Mouse (Mus musculus) splenic B cell, adult 2 months (primary cell): ENCODE data around the gene Alkbh3.

Experiments used
- DNase-seq: peaks from one replicate; pipeline ENCODE4 v3.0.0-alpha.2; 2011; ENCODE audit warnings: low read depth, low spot score
- H3K27me3 ChIP-seq: 2 replicates; pipeline ENCODE4 v1.6.1; 2012; ENCODE audit warnings: mild to moderate bottlenecking, low read length, moderate library complexity, mixed read lengths; ENCODE audit not compliant: control insufficient read depth, poor library complexity, insufficient read depth, severe bottlenecking
- H3K36me3 ChIP-seq: 2 replicates; pipeline ENCODE4 v1.6.1; 2012; ENCODE audit warnings: mild to moderate bottlenecking, low read length, moderate library complexity, mixed read lengths; ENCODE audit not compliant: control insufficient read depth, poor library complexity, insufficient read depth, severe bottlenecking

Gene Alkbh3

DNA sequence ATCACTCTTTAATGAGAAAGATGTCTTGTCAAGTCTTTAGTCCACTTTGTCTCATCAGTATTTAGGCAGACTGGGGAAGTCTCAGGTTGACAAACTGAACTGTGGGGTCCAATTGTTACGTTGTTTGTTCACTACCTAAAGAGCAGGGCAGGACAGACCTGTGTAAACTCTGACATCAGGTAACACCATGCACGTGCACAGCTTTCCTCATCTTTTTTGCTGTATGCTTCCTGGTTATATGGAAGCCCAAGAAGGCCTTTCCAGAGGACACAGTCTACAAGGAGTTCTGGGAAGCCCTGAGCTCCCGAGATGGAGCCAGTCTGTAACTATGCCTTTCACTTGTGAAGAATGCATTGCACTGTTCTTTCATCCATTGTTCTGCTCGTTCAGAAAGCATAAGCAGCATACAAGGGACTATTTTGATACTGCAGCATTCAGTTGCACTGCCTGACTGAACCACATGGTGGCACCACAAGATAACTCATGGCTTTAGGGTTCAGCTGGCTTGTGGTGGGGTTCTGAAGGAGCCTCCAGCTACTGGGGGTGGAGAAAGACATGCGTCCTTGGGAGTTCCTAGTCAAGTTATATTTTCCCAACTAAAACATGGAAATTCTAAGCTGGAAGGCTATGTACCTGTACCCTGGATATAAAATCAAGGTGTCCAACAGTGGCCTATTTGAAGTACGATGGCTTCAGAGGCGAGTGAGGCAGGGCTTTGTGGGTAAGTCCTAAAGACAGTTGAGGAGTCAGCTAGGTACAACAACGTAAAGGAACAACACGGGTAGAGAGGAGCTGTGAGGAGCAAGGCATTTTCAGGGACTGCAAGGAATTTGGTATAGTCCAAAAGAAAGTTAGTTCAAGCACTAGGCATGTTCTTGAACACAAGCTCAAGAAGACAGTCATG is 25.1 kb upstream of the Alkbh3 start:
- Histone ChIP-seq H3K27me3 (no peaks in the 10 kb centered on the region), H3K36me3 (peaks cover 3% of the 10 kb centered on the region; the same call in 1 of the 2 replicates)
- peak; percentile 65 for DNase-seq

DNA sequence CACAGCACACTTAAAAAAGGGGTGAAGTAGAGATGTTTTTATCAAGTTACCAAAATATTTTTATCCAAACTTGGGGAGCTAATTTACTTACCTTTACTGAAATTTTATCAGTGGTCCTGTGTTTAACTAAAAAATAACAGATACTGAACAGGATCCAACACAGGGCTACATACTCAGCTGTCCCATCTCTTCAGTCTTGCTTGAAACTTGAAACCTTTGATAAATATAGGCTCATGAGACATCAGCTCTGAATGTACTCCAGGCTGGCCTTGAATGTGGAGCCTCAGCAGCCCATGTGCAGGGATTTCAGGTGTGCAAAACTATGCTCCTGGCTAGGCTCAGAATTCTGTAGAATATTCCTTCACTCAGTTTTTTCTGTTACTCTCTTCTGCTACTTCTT is 20.0 kb upstream of the Alkbh3 start:
- no peak for DNase-seq
- Histone ChIP-seq H3K36me3 (peaks cover 3% of the 10 kb centered on the region; the same call in 1 of the 2 replicates), H3K27me3 (no peaks in the 10 kb centered on the region)

DNA sequence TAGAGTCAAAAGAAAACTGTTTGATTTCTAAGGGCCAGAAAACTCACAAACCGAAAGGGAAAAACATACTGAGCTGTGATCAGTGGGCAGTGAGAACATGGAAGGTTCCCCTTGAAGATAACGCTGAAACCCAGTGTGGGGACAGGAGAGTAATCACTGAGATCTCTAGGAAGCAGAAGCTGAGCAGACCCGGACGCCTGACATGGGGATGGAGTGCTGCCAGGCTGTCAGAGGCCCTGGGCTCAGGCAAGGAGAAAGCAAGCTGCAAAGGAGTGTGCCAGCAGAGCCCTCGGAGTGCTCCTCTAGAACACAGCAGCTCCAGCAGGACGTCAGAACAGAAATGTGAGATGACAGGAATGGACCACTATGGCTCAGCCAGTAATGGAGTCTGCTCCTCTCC is 14.0 kb upstream of the Alkbh3 start:
- no peaks in the 10 kb centered on the region; the same call in 1 of the 2 replicates for H3K27me3 ChIP-seq
- DNase-seq, result no peak

DNA sequence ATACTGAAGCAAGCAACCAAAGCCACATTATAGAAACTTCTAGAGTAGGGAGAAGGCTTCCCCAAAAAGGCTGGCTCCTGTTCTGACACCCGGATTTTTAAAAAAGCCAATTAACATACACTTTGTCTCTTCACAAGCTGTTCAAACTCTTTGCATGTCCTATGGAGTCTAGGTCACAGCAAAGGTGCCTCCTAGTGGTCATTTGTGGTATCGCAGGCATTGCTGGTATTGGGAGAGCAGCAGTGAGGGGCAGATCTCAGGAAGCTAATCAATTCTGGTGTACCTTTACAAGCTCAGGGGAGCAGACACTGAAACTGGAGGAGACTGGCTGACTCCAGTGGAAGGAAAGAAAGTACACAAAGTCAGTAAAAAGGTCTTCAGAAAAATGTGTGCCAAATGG is 8.3 kb downstream of the Alkbh3 start:
- DNase-seq, result peak; percentile 85
- peaks cover 19% of the 10 kb centered on the region for H3K36me3 ChIP-seq
- no peaks in the 10 kb centered on the region for H3K27me3 ChIP-seq

More for the DNA sequence above, 14.0 kb upstream of the Alkbh3 start:
- H3K36me3 ChIP-seq, result no peaks in the 10 kb centered on the region

DNA sequence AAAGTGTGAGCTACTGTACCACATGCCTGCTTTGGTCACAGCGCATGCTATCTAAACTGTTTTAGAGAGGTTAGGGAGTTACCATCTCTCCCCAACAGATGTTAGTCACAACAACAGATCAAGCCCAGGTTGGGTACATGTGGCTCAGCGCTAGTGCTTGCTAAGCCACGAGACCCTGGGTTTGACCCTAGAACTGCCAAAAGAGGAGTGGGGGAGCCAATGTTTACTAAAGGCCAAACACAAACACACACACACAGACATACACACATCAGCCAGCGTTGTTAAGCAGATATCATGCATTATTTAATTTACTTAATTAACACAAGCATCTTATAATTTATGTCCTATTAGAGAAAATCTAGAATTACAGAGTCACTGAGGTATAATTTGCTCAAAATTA is 8.7 kb downstream of the Alkbh3 start:
- Histone ChIP-seq H3K36me3 (peaks cover 19% of the 10 kb centered on the region), H3K27me3 (no peaks in the 10 kb centered on the region)
- no peak for DNase-seq

DNA sequence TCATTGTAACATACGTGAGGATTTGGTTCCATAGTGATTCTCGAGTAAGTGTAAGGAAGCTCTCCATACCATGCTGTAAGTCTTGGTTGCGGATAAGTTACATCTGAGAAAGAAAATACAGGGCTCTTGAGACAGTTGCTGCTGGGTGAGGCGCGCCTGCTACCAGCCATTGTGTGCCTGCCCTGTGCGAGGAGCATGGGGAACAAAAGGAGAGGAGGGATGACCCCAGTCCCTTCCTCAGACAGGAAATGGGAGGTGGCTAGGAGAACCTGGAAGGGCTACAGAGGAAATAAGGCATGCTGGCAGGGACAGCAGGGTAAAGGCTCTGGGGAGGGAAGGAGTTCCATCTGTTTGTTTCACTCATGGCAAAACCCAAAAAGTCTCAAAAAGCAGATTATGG is 9.2 kb downstream of the Alkbh3 start:
- peaks cover 15% of the 10 kb centered on the region for H3K36me3 ChIP-seq
- no peaks in the 10 kb centered on the region for H3K27me3 ChIP-seq
- DNase-seq, result no peak

DNA sequence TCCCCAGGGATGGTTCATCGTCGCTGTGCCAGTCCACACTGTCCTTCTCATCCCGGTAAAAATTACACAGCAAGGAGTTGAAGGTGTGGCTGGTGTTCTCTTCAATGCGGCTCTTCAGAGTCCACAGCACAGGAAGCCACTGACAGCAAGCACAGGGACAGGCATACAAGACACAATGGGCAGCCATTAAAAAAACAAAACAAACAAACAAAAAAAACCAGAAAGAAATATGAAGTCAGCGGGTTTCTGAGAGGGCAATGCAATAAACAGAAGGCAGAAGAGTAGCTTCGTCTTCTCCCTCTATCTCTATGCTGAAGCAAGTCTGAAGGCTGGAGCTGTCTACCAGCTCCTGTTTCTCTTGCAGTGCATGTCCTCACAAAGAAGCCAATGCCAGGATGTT is 14.4 kb downstream of the Alkbh3 start, which contains the start of gene Gm27027:
Gene Gm27027, minus strand, starts transcription at position 101 of the 400 bp plus-strand sequence.
- Histone ChIP-seq H3K36me3 (peaks cover 15% of the 10 kb centered on the region; the same call in 1 of the 2 replicates), H3K27me3 (no peaks in the 10 kb centered on the region)
- no peak for DNase-seq

DNA sequence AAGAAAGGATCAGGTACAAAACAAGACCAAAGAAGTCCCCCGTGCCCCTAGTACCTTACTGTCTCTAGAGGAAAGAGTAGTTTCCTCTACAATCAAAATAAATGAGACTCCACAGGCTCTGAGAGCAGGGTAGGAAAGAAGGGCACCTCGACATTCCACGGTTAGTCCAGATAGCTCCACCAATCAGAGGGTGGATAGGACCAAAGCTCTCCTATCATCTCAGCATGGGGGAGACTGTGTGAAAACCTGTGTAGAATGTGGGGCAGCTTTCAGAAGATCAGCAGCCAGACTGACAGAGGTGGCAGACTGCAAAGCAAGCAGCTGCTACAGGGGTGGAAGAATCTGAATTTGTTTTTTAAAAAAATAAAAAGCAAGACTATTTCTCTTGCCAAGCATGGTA is 17.8 kb downstream of the Alkbh3 start:
- H3K36me3 ChIP-seq, result peaks cover 13% of the 10 kb centered on the region; the same call in 1 of the 2 replicates
- DNase-seq, result no peak

DNA sequence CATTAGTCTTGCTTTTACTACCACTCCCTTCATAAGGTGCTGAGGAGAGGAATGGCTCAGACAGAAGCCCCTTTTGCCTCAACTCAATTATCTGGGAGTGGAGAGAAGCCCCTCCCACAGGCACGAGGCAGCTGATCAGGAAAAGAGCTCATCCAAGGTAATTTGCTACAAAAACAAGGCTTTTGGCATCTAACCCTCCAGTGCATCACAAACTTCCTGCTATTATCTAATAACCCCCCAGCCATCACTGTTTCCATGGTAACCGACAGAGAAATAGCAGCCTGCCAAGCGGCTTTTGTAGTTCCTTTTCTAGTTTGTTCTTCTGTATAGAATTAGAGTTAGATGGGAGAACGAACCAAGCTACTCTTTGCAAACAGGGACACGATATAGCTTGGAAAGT is 18.3 kb downstream of the Alkbh3 start:
- peaks cover 13% of the 10 kb centered on the region; the same call in 1 of the 2 replicates for H3K36me3 ChIP-seq
- no peak for DNase-seq
- H3K27me3 ChIP-seq, result no peaks in the 10 kb centered on the region

More for the DNA sequence above, 17.8 kb downstream of the Alkbh3 start:
- no peaks in the 10 kb centered on the region for H3K27me3 ChIP-seq

DNA sequence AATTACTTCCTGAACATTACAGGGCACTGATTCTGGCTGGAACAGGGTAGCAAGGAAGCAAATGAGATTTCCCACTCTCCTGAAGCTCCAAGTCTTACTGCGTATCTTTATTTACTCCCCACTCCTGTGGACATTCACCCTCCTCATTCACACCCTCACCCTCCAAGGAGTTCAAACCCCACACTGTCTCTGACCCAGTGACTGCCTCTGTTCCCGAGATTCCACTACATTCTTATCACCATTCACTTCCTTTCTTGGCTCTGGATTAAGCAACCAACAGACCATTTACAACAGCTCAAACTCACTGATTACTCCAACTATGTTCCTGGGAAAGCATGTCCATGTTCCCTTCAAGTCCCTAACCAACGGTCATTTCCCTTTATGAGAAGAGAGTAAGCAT is 19.3 kb downstream of the Alkbh3 start:
- no peak for DNase-seq
- no peaks in the 10 kb centered on the region for H3K27me3 ChIP-seq

DNA sequence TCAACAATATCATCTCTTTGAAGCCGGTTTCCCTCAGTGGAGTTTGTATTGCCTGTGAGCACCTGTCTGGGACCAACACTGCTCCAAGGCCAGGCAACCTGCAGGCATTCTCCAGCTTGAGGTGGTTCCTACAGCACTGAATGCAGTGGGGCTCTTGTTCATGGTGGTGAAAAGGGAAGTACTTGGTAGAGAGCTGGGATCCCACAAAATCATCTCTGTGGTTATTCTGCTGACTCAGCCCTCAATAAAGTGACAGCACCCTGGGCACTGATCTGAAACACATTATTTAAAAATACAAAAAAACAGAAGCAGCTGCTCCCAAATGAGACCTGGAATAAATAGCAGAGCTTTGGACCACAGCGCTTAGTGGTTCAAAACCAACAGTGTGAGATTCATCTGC is 22.2 kb downstream of the Alkbh3 start:
- no peak for DNase-seq
- no peaks in the 10 kb centered on the region for H3K27me3 ChIP-seq
- H3K36me3 ChIP-seq, result peaks cover 6% of the 10 kb centered on the region; the same call in 1 of the 2 replicates

More for the DNA sequence above, 19.3 kb downstream of the Alkbh3 start:
- H3K36me3 ChIP-seq, result peaks cover 13% of the 10 kb centered on the region; the same call in 1 of the 2 replicates

DNA sequence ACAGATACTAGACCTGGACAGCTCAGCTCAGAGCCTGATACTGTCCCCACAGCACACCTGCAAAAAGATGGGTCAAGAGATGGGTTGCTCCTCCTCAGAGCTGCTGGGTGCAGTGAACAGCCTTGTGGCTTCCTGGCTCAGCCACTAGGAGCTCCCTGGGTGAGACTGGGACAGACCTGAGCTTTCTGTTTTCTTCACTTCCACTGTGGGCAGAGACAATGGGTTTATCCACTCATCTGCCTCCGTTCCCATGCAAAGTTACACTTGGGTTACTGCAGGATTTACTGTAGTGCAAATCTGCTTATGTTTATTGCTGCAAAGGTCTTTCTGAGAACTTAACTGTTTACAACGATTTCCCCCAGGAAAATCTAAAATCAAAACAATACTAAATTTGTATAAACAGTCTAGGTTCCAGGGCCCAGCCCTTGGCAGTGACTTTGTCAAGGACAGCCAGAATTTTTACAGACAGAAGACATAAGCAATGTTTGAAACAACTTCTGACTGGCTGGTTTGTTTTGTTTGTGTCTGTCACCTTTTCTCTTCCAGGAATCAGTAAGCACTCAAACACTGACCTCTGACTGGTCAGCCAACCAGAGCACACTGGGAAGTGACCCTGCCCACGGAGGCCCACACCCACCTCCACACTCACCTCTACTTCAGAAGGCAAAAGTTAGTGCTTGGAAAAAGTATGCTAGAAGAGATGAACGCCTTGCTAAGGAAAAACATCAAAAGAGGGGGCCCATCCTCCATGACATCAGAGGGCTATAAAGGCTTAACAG is 28.0 kb downstream of the Alkbh3 start:
- no peaks in the 10 kb centered on the region for H3K27me3 ChIP-seq
- DNase-seq, result no peak
- no peaks in the 10 kb centered on the region; the same call in 1 of the 2 replicates for H3K36me3 ChIP-seq

DNA sequence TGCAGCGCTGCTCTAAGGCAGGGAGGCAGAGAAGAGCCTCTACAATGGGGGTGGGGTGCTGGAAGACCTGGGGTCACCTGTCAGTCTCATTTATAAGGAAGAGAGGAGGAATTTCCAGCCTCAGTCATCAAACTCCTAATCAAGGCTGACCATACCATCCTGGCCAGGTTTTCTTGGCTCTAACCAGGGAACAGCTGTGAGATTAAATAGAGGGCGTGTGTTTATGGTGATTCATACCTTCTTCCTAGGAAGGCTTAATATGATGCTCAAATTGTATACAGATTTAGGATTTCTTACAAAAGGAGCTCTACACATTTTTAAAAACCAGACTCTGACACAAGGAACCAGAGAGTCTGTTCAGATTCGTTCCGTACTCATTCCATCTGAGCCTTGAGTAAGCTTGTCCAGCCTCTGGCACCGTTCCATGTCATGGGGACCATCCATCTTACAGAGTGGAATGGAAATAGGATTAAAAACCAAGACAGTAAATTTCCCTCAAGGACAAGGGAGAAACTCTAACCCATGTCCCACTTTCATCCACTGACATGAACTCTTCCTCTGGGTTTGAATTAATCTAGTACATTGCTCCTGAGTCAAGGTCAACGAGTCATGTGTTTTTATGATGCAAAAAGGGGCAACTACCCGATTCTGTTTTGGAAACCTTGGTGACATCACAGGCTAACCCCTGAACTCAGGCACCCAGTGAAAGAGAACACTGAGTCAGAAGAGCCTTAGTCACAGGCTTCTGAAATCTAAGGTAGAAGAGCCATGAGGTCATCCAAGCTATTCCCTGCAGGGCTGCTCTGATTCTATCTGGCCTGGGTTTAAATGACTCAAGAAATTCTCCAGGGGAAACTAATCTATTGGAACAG is 31.1 kb downstream of the Alkbh3 start:
- Histone ChIP-seq H3K27me3 (no peaks in the 10 kb centered on the region), H3K36me3 (no peaks in the 10 kb centered on the region; the same call in 1 of the 2 replicates)
- DNase-seq, result no peak
